Mouse (Mus musculus) CH12.LX (cell line): ENCODE data around the gene Zfp40. TPM values are rescaled to one million over a fixed set of nuclear protein-coding genes. Genes with fewer than 3 reads are reported as not detected.
"Not testable (repeated sequence)": the region's sequence is repeated elsewhere in the genome, so short reads cannot be mapped to it uniquely, and the experiment has no call there.

Source experiments
- DNase-seq: peaks from one replicate; pipeline ENCODE4 v3.0.0-alpha.2; 2013; ENCODE audit errors: extremely low read depth
- H3K27ac ChIP-seq: 2 replicates; pipeline ENCODE4 v1.5.1; 2012; ENCODE audit warnings: low read depth, mild to moderate bottlenecking, control low read depth, moderate library complexity; ENCODE audit not compliant: insufficient read depth
- H3K27me3 ChIP-seq: replicated peaks from 2 replicates; pipeline ENCODE3; 2012; ENCODE audit warnings: inconsistent platforms
- H3K36me3 ChIP-seq, 2 experiments: replicated peaks in 1 of 2; 2 replicates each; pipeline versions ENCODE3 to v1.6.1; 2012; ENCODE audit warnings: inconsistent platforms in 1 of 2, low read length in 1 of 2, mild to moderate bottlenecking in 1 of 2, mixed read lengths in 1 of 2, moderate library complexity in 1 of 2; ENCODE audit not compliant: control insufficient read depth in 1 of 2, insufficient read depth in 1 of 2
- H3K4me1 ChIP-seq, 2 experiments: 2 replicates each; pipeline ENCODE4 v1.6.1; 2012; ENCODE audit warnings: inconsistent platforms in 1 of 2, moderate library complexity in 1 of 2; ENCODE audit not compliant: insufficient read depth in 2 of 2, control insufficient read depth in 1 of 2
- H3K4me2 ChIP-seq: 2 replicates; pipeline ENCODE4 v1.6.1; 2012; ENCODE audit warnings: low read depth, mild to moderate bottlenecking, control low read depth; ENCODE audit not compliant: poor library complexity, insufficient read depth, severe bottlenecking
- H3K4me3 ChIP-seq, 3 experiments: fragments of 150-350 bp in 1 of 3; sonication (generic) in 1 of 3; replicated peaks in 1 of 3; 2 replicates each; pipeline versions ENCODE3 to v1.5.1; 2011 to 2012; ENCODE audit warnings: low read depth in 2 of 3, low read length in 2 of 3, mild to moderate bottlenecking in 2 of 3, moderate library complexity in 2 of 3, control low read depth in 1 of 3, improper control_type of control experiment in 1 of 3, inconsistent platforms in 1 of 3, mixed read lengths in 1 of 3; ENCODE audit not compliant: poor library complexity in 1 of 3
- H3K79me2 ChIP-seq: replicated peaks from 2 replicates; pipeline ENCODE4 v1.6.1; 2012; ENCODE audit warnings: mild to moderate bottlenecking, moderate library complexity; ENCODE audit not compliant: control insufficient read depth, poor library complexity, insufficient read depth, severe bottlenecking; ENCODE audit errors: extremely low read depth
- H3K9ac ChIP-seq: 2 replicates; pipeline ENCODE4 v1.6.1; 2012; ENCODE audit warnings: low read depth, mild to moderate bottlenecking, control low read depth, moderate library complexity; ENCODE audit not compliant: insufficient read depth
- H3K9me3 ChIP-seq: replicated peaks from 2 replicates; pipeline ENCODE3; 2012; ENCODE audit warnings: low read length, inconsistent platforms, mixed read lengths
- BHLHE40 ChIP-seq: IDR thresholded peaks from 2 replicates; pipeline ENCODE4 v1.6.1; 2011; ENCODE audit warnings: mild to moderate bottlenecking, low read depth, low read length, improper control_type of control experiment
- CTCF ChIP-seq, 2 experiments: IDR thresholded peaks in 1 of 2; conservative IDR thresholded peaks in 1 of 2; 2 replicates each; pipeline ENCODE4 v1.5.1; 2011 to 2012; ENCODE audit warnings: low read depth in 2 of 2, low read length in 2 of 2, improper control_type of control experiment in 1 of 2, inconsistent platforms in 1 of 2, mild to moderate bottlenecking in 1 of 2, moderate library complexity in 1 of 2
- EP300 ChIP-seq: IDR thresholded peaks from 2 replicates; pipeline ENCODE4 v1.6.1; 2011; ENCODE audit warnings: low read length, improper control_type of control experiment
- MEF2A ChIP-seq: IDR thresholded peaks from 2 replicates; pipeline ENCODE4 v1.6.1; 2014; ENCODE audit warnings: low read depth, mild to moderate bottlenecking, inconsistent platforms, low read length, improper control_type of control experiment, borderline replicate concordance
- MXI1 ChIP-seq: IDR thresholded peaks from 2 replicates; pipeline ENCODE4 v1.6.1; 2011; ENCODE audit warnings: mild to moderate bottlenecking, low read depth, low read length, improper control_type of control experiment
- NRF1 ChIP-seq: IDR thresholded peaks from 2 replicates; pipeline ENCODE4 v1.6.1; 2014; ENCODE audit warnings: low read depth, mild to moderate bottlenecking, inconsistent platforms, low read length, improper control_type of control experiment, moderate library complexity
- POLR2AphosphoS2 ChIP-seq: IDR thresholded peaks from 2 replicates; pipeline ENCODE4 v1.6.1; 2011; ENCODE audit warnings: low read depth, low read length, improper control_type of control experiment
- RAD21 ChIP-seq: IDR thresholded peaks from 2 replicates; pipeline ENCODE4 v1.6.1; 2011; ENCODE audit warnings: low read depth, mild to moderate bottlenecking, low read length, improper control_type of control experiment, moderate library complexity
- SIN3A ChIP-seq: IDR thresholded peaks from 2 replicates; pipeline ENCODE4 v1.6.1; 2012; ENCODE audit warnings: low read length, improper control_type of control experiment, inconsistent platforms
- SMC3 ChIP-seq: IDR thresholded peaks from 2 replicates; pipeline ENCODE4 v1.6.1; 2011; ENCODE audit warnings: low read depth, low read length, improper control_type of control experiment
- ZC3H11A ChIP-seq: IDR thresholded peaks from 2 replicates; pipeline ENCODE4 v1.6.1; 2012; ENCODE audit warnings: low read depth, mild to moderate bottlenecking, inconsistent platforms, low read length, improper control_type of control experiment
- ZNF384 ChIP-seq: IDR thresholded peaks from 2 replicates; pipeline ENCODE4 v1.6.1; 2012; ENCODE audit warnings: low read depth, low read length, improper control_type of control experiment, inconsistent platforms
- dilution Hi-C: fragments of 300-500 bp; cut with MboI; formaldehyde crosslinking; loops from 2 replicates; pipeline ENCODE4 v1.14.3; 2020; ENCODE audit warnings: low sequenced_read_pairs; ENCODE audit not compliant: extremely low pct_unique_long_range_greater_than_20kb, extremely low pct_ligation_motif_present
- in situ Hi-C: fragments of 300-500 bp; cut with MboI; formaldehyde crosslinking; loops from 3 replicates; pipeline ENCODE4 v1.14.3; 2019; ENCODE audit warnings: low sequenced_read_pairs, low pct_ligation_motif_present, low pct_unique_long_range_greater_than_20kb, mixed read lengths
- polyA plus RNA-seq: library from polyadenylated mRNA; unstranded; fragments of >175 nt; gene quantifications from 2 replicates; pipeline ENCODE4 v1.2.1, GENCODE M21; 2012; ENCODE audit warnings: low read depth; ENCODE audit not compliant: insufficient read length
- total RNA-seq, 2 experiments: library from RNA; depleted of rRNA; stranded (reverse); fragments of 300-350 nt in 1 of 2; fragments of >200 nt in 1 of 2; gene quantifications; 2 replicates each; pipeline ENCODE4 v1.2.3; 2012 to 2014

The Zfp40 gene
- total and polyA plus RNA-seq, 3 experiments = 3.3 to 7.0 (median 4.4) TPM

DNA sequence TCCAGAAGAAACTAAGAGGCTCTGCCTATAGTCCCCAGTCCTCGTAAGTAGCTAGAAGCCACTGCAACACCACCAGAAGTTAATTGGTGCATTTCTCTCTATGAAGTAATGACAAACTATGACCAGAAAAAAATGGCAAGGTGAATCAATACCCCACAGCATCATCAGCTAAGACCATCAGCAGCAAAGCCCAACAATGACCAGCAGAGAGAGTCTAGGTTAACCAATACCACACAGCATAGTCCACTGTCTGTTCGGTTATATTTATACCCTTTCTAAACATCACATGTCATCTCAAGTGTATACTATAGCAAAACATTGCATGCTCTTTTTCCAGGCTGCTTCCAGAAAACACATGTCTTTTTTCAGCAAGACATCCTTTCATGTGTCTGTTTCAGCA lies 25.3 kb upstream of the Zfp40 start:
- in situ Hi-C loops = no loop called here
- DNase-seq = no peak
- Histone ChIP-seq H3K9ac (no peak overlapping the region), H3K79me2 (no peaks in the 10 kb centered on the region), H3K27ac (no peak overlapping the region), H3K27me3 (no peaks in the 10 kb centered on the region), H3K4me2 (no peak overlapping the region), H3K9me3 (no peaks in the 10 kb centered on the region), H3K4me1 (no peaks in the 10 kb centered on the region), H3K4me3 (no peak overlapping the region), H3K36me3 (no peaks in the 10 kb centered on the region)
- TF ChIP-seq POLR2AphosphoS2 (no peak), NRF1 (no peak), BHLHE40 (no peak), EP300 (no peak), MEF2A (no peak), MXI1 (no peak), ZC3H11A (no peak), SMC3 (no peak)
- dilution Hi-C loops = no loop called here

- H3K4me3 ChIP-seq, DNase-seq, dilution Hi-C loops, H3K9me3 ChIP-seq, H3K27me3 ChIP-seq, H3K9ac ChIP-seq, H3K4me2 ChIP-seq, H3K36me3 ChIP-seq, H3K79me2 ChIP-seq, H3K27ac ChIP-seq, H3K4me1 ChIP-seq: not testable (repeated sequence)
- peak; percentile 47 for TF ChIP-seq SMC3
- TF ChIP-seq CTCF (conservative IDR thresholded peaks at IDR 0.05 in 1 of 2, IDR thresholded peaks at IDR 0.05 in 1 of 2; ENCODE audit: low read depth in 2 of 2, low read length in 2 of 2) = peak; percentile 17 to 58; a peak in 3 of 4 replicates
- TF ChIP-seq RAD21 = peak; percentile 52
- in situ Hi-C loops = loop anchor here (25.0 kb wide), 1 partner anchor 338 kb away; the partner anchor contains the start of gene Zfp945
These were observed 6.8 kb upstream of the Zfp40 start for GRCm38 (mm10) chr17:23199856-23200255.

GRCm38 (mm10) chr17:23193441-23193840 lies 389 bp upstream of the Zfp40 start:
- H3K4me1 ChIP-seq = peaks cover 0 to 14% of the 10 kb centered on the region in 2 experiments; a peak in 2 of 4 replicates
- in situ Hi-C loops (loop anchor here (25.0 kb wide), 1 partner anchor 331 kb away; the partner anchor contains the start of gene Zfp945), dilution Hi-C loops (no loop called here)
- DNase-seq = peak; percentile 61
- H3K9me3 ChIP-seq = no peaks in the 10 kb centered on the region
- peak overlapping the region; percentile 54 to 87 (median 57) for H3K4me3 ChIP-seq
- H3K4me2 ChIP-seq = peak overlapping the region; percentile 92
- no peaks in the 10 kb centered on the region for H3K27me3 ChIP-seq
- no peak overlapping the region for H3K27ac ChIP-seq
- peaks cover 2 to 6% of the 10 kb centered on the region in 2 experiments for H3K36me3 ChIP-seq
- TF ChIP-seq ZC3H11A (no peak), SIN3A (peak; percentile 75), ZNF384 (peak; percentile 80), MXI1 (peak; percentile 54; the same call in 1 of the 2 replicates)
- H3K79me2 ChIP-seq = 0 out of 2 replicates have a peak, but pooled peaks cover 2% of the 10 kb centered on the region
- peak overlapping the region; percentile 57 for H3K9ac ChIP-seq
